Mouse (Mus musculus) liver, adult 2 months (tissue): ENCODE results near the gene Cfh. TPM values are rescaled to one million over a fixed set of nuclear protein-coding genes. Genes with fewer than 3 reads are reported as not detected.
"Not testable (repeated sequence)": the region's sequence is repeated elsewhere in the genome, so short reads cannot be mapped to it uniquely, and the experiment has no call there.

ENCODE experiments used
- DNase-seq: peaks from one replicate; pipeline ENCODE4 v3.0.0-alpha.2; 2011; ENCODE audit warnings: low read depth, low spot score; ENCODE audit errors: extremely low read depth
- H3K27ac ChIP-seq: fragments of 200-500 bp; replicated peaks from 2 replicates; pipeline ENCODE4 v1.5.1; 2012; ENCODE audit warnings: low read depth, mild to moderate bottlenecking, control low read depth, inconsistent platforms, low read length; ENCODE audit not compliant: insufficient read depth
- H3K27me3 ChIP-seq: fragments of 200-500 bp; 2 replicates; pipeline ENCODE4 v1.6.1; 2012; ENCODE audit warnings: mild to moderate bottlenecking, moderate library complexity, low read length, inconsistent platforms; ENCODE audit not compliant: control insufficient read depth, insufficient read depth
- H3K36me3 ChIP-seq: fragments of 200-500 bp; 2 replicates; pipeline ENCODE4 v1.6.1; 2012; ENCODE audit warnings: low read length, inconsistent platforms; ENCODE audit not compliant: control insufficient read depth, insufficient read depth
- H3K4me1 ChIP-seq: fragments of 200-500 bp; 2 replicates; pipeline ENCODE4 v1.6.1; 2011; ENCODE audit warnings: low read length; ENCODE audit not compliant: control insufficient read depth, insufficient read depth
- H3K4me3 ChIP-seq: fragments of 200-500 bp; 2 replicates; pipeline ENCODE4 v1.5.1; 2011; ENCODE audit warnings: low read depth, mild to moderate bottlenecking, control low read depth, low read length, moderate library complexity; ENCODE audit not compliant: insufficient read depth
- H3K79me2 ChIP-seq: fragments of 200-500 bp; 2 replicates; pipeline ENCODE4 v1.6.1; 2012; ENCODE audit warnings: inconsistent platforms, mild to moderate bottlenecking, low read length, moderate library complexity; ENCODE audit not compliant: control insufficient read depth, insufficient read depth
- H3K9ac ChIP-seq: fragments of 200-500 bp; 2 replicates; pipeline ENCODE4 v1.6.1; 2012; ENCODE audit warnings: low read depth, mild to moderate bottlenecking, control low read depth, inconsistent platforms, low read length
- CTCF ChIP-seq: fragments of 200-500 bp; IDR thresholded peaks from 2 replicates; pipeline ENCODE4 v1.5.1; 2011; ENCODE audit warnings: low read depth, low read length, control low read depth
- POLR2A ChIP-seq: fragments of 200-500 bp; IDR thresholded peaks from 2 replicates; pipeline ENCODE4 v1.6.1; 2011; ENCODE audit warnings: low read length, control low read depth; ENCODE audit not compliant: insufficient read depth; ENCODE audit errors: extremely low read depth
- WGBS: fragments of 180-500 bp; shearing (Covaris S2); methylation state at CpG from one replicate; pipeline ENCODE4 v1.1.7; 2018; 5-methylcytosine and 5-hydroxymethylcytosine counted together
- polyA plus RNA-seq: library from polyadenylated mRNA; depleted of rRNA; stranded (reverse); fragments of >200 nt; gene quantifications from 2 replicates; pipeline ENCODE4 v1.2.3, GENCODE M21; 2012; rRNA removed
- total RNA-seq: library from RNA; depleted of rRNA; stranded (reverse); fragments of >200 nt; gene quantifications from 2 replicates; pipeline ENCODE4 v1.2.3, GENCODE M21; 2014; rRNA removed

Cfh gene
- total RNA-seq, result 526 and 789 TPM in 2 replicates
- polyA plus RNA-seq, result 59.1 and 62.0 TPM in 2 replicates

- H3K4me1 ChIP-seq, H3K27me3 ChIP-seq, H3K79me2 ChIP-seq, DNase-seq, H3K36me3 ChIP-seq: not testable (repeated sequence)
- Histone ChIP-seq H3K9ac (peak within 1 kb of the TSS; percentile 44; the same call in 1 of the 2 replicates), H3K4me3 (peak within 1 kb of the TSS; percentile 85), H3K27ac (peak within 1 kb of the TSS; percentile 74)
These were observed at the start of gene Cfh for GRCm38 (mm10) chr1:140183664-140184063. Gene Cfh, minus strand, starts transcription at chr1:140183764.

- Histone ChIP-seq H3K79me2 (no peaks in the 10 kb centered on the region), H3K36me3 (no peaks in the 10 kb centered on the region), H3K27ac (no peak overlapping the region), H3K9ac (no peak overlapping the region), H3K27me3 (no peaks in the 10 kb centered on the region), H3K4me1 (no peaks in the 10 kb centered on the region), H3K4me3 (no peak overlapping the region)
- DNase-seq, result no peak
- WGBS, result 79% methylated on average over 8 of the region's 8 CpGs
- TF ChIP-seq CTCF (no peak), POLR2A (no peak)
These were observed 43.1 kb upstream of the Cfh start for GRCm38 (mm10) chr1:140226673-140227072.

GRCm38 (mm10) chr1:140225221-140225620 lies 41.7 kb upstream of the Cfh start:
- no peak overlapping the region for H3K4me3 ChIP-seq
- no peak for TF ChIP-seq POLR2A
- TF ChIP-seq CTCF, result no peak
- H3K79me2 ChIP-seq, result no peaks in the 10 kb centered on the region
- WGBS, result 96% methylated on average over 2 of the region's 3 CpGs
- H3K27ac ChIP-seq, result no peak overlapping the region
- H3K4me1 ChIP-seq, result no peaks in the 10 kb centered on the region
- H3K27me3 ChIP-seq, result no peaks in the 10 kb centered on the region
- H3K36me3 ChIP-seq, result no peaks in the 10 kb centered on the region
- no peak for DNase-seq
- H3K9ac ChIP-seq, result no peak overlapping the region

GRCm38 (mm10) chr1:140205329-140205728 lies 21.8 kb upstream of the Cfh start:
- no peak for DNase-seq
- Histone ChIP-seq H3K4me3 (no peak overlapping the region), H3K27ac (no peak overlapping the region), H3K79me2 (no peaks in the 10 kb centered on the region), H3K27me3 (no peaks in the 10 kb centered on the region), H3K4me1 (no peaks in the 10 kb centered on the region), H3K9ac (no peak overlapping the region), H3K36me3 (no peaks in the 10 kb centered on the region)
- TF ChIP-seq POLR2A, result no peak
- no peak for TF ChIP-seq CTCF
- WGBS, result 62% methylated on average over 2 of the region's 2 CpGs

- not testable (repeated sequence) for DNase-seq, H3K9ac ChIP-seq, H3K36me3 ChIP-seq, H3K27me3 ChIP-seq, H3K79me2 ChIP-seq, H3K4me1 ChIP-seq, H3K27ac ChIP-seq, H3K4me3 ChIP-seq
- 93% methylated on average over 2 of the region's 2 CpGs for WGBS
These were observed 4.9 kb upstream of the Cfh start for GRCm38 (mm10) chr1:140188500-140188899.

- WGBS, result 1% methylated on average over 2 of the region's 2 CpGs
- Histone ChIP-seq H3K27ac (no peak overlapping the region; the same call in 1 of the 2 replicates), H3K4me1 (peaks cover 7% of the 10 kb centered on the region; the same call in 1 of the 2 replicates), H3K27me3 (no peaks in the 10 kb centered on the region), H3K4me3 (peak overlapping the region; percentile 85), H3K36me3 (peaks cover 5% of the 10 kb centered on the region), H3K79me2 (no peaks in the 10 kb centered on the region; the same call in 1 of the 2 replicates), H3K9ac (0 out of 2 replicates have a peak overlapping the region, but pooled peaks have one; percentile 30)
- DNase-seq, result peak; percentile 100
- TF ChIP-seq POLR2A (0 out of 2 replicates have a peak, but pooled peaks have one; percentile 12), CTCF (no peak)
These were observed 356 bp downstream of the Cfh start for GRCm38 (mm10) chr1:140183208-140183607.
